Mouse (Mus musculus) C2C12 (cell line): ENCODE results near the gene Smox. TPM values are rescaled to one million over a fixed set of nuclear protein-coding genes. Genes with fewer than 3 reads are reported as not detected.

Experiments
- H3K27me3 ChIP-seq: one replicate; pipeline ENCODE4 v1.6.1; 2011; ENCODE audit not compliant: control insufficient read depth, insufficient read depth, insufficient read length
- H3K36me3 ChIP-seq: one replicate; pipeline ENCODE4 v1.6.1; 2011; ENCODE audit not compliant: control insufficient read depth, insufficient read depth
- H3K4me3 ChIP-seq: one replicate; pipeline ENCODE4 v1.5.1; 2011; ENCODE audit warnings: mild to moderate bottlenecking, control low read depth; ENCODE audit not compliant: poor library complexity, insufficient read depth, severe bottlenecking
- H3K79me2 ChIP-seq: one replicate; pipeline ENCODE4 v1.6.1; 2011; ENCODE audit not compliant: control insufficient read depth, insufficient read depth
- H3K79me3 ChIP-seq: one replicate; pipeline ENCODE4 v1.6.1; 2011; ENCODE audit warnings: low read depth, control low read depth
- H3ac ChIP-seq: one replicate; pipeline ENCODE3; 2011; ENCODE audit warnings: low read depth; ENCODE audit not compliant: control insufficient read depth, insufficient read length
- CEBPB ChIP-seq: IDR thresholded peaks from one replicate; pipeline ENCODE4 v1.6.1; 2011; ENCODE audit warnings: low read depth, mild to moderate bottlenecking, control low read depth, moderate library complexity
- CTCF ChIP-seq: IDR thresholded peaks from one replicate; pipeline ENCODE4 v1.5.1; 2011; ENCODE audit not compliant: control insufficient read depth, insufficient read depth, insufficient read length
- FOSL1 ChIP-seq: IDR thresholded peaks from one replicate; pipeline ENCODE4 v1.8.0; 2011; ENCODE audit warnings: mild to moderate bottlenecking, low read length; ENCODE audit not compliant: poor library complexity, insufficient read depth, severe bottlenecking
- MAX ChIP-seq: IDR thresholded peaks from one replicate; pipeline ENCODE4 v1.6.1; 2011; ENCODE audit warnings: mild to moderate bottlenecking, control low read depth
- MYOD1 ChIP-seq: IDR thresholded peaks from one replicate; pipeline ENCODE4 v1.6.1; 2011; ENCODE audit warnings: low read depth; ENCODE audit not compliant: control insufficient read depth, insufficient read length
- MYOG ChIP-seq: IDR thresholded peaks from one replicate; pipeline ENCODE4 v1.6.1; 2011; ENCODE audit not compliant: control insufficient read depth, insufficient read length; ENCODE audit errors: extremely low read depth
- USF1 ChIP-seq: IDR thresholded peaks from one replicate; pipeline ENCODE4 v1.6.1; 2011; ENCODE audit warnings: low read depth, mild to moderate bottlenecking, control low read depth, moderate library complexity
- polyA plus RNA-seq: library from polyadenylated mRNA; unstranded; fragments of >200 nt; fragmentation: generic; extraction: Trizol; gene quantifications from one replicate; pipeline ENCODE4 v1.2.1, GENCODE M21; 2012; ENCODE audit warnings: missing spikeins

Smox gene
- polyA plus RNA-seq, 1 experiment: 44.7 TPM

DNA sequence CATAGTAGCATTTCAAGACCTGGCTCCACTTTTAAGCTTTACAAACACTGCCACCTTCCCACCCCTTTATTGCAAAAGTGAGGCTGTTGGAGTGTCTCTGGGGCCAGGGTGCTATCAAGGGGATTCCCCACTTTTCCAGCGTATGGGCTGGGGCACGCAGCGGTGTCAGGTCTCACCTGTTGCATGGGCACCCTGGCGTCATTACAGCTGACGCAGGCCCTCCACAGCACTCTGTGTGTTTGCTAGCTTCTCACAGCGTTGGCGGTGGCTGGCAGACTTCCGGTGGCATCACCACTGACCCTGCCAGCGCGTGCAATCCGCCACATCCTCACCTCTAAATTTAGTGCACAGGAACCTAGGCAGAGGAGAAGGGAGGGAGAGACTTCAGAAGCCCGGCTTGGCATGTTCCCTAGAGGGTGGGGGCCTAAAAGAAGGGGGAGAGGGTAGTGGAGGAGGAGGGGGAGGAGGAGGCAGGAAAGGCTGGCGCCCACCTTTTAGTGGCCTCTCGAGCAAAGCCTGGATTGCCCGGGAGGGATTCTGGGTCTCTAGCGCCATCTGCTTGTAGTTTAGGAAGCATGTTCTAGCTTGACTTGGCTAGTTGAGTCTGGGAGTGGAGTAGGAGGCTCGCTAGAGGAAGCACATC is 18.5 kb downstream of the Smox start:
- H3K36me3 ChIP-seq: no peaks in the 10 kb centered on the region
- H3K27me3 ChIP-seq: no peaks in the 10 kb centered on the region
- peaks cover under 1% of the 10 kb centered on the region for H3K79me3 ChIP-seq
- TF ChIP-seq MAX: peak; percentile 30
- TF ChIP-seq CEBPB: no peak
- no peak for TF ChIP-seq USF1
- TF ChIP-seq MYOG: no peak
- TF ChIP-seq CTCF: peak; percentile 9
- TF ChIP-seq FOSL1: no peak
- no peak for TF ChIP-seq MYOD1
- no peak overlapping the region for H3K4me3 ChIP-seq
- H3K79me2 ChIP-seq: peaks cover 22% of the 10 kb centered on the region
- no peak overlapping the region for H3ac ChIP-seq

DNA sequence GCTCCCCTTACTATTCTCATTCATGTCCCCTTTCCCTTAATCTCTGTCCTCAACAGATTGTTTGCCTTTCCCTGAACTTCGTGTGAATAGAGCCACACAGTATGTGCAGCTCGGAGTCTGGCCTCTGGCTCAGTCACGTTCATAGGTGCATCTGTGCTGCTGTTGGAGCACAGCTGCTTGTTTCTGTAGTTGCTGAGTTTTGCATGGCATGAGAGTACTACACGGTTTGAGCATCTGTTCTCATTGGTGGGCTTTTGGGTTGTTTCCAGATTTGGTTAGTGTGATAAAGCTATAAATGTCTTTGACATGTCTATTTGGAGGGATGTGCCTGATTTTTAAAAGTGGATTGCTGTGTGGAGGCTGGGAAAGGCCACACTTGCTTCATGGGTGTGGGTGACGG is 19.2 kb downstream of the Smox start:
- Histone ChIP-seq H3K27me3 (no peaks in the 10 kb centered on the region), H3K79me2 (peaks cover 18% of the 10 kb centered on the region), H3K79me3 (no peaks in the 10 kb centered on the region), H3K4me3 (no peak overlapping the region), H3K36me3 (no peaks in the 10 kb centered on the region), H3ac (no peak overlapping the region)
- TF ChIP-seq CTCF (no peak), MYOD1 (no peak), MYOG (no peak), USF1 (no peak), FOSL1 (no peak), MAX (no peak), CEBPB (no peak)

DNA sequence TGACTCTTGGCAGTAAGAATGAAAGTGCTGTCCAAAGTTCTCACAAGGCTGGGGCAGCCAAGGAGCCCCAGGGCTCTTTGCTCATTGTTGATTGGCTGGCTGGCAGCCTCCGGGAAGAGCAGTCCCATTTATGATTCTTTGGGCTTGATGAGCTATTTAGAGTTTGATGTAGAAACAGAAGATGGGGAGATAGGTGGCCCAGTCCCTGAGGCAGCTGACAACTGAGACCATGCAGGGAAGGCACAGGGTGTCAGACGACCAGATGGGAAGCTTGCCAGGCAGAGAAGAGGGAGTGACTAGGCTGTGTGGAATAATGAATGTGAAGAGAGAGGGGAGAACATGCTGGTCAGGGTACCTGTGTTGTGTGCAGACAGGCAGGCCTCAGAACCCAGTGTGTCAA is 22.2 kb downstream of the Smox start:
- no peaks in the 10 kb centered on the region for H3K79me3 ChIP-seq
- no peaks in the 10 kb centered on the region for H3K27me3 ChIP-seq
- peaks cover 12% of the 10 kb centered on the region for H3K79me2 ChIP-seq
- TF ChIP-seq MAX (no peak), USF1 (no peak), MYOG (no peak), CEBPB (no peak), FOSL1 (no peak), CTCF (no peak), MYOD1 (no peak)
- H3ac ChIP-seq: no peak overlapping the region
- H3K36me3 ChIP-seq: peaks cover 11% of the 10 kb centered on the region
- H3K4me3 ChIP-seq: no peak overlapping the region

DNA sequence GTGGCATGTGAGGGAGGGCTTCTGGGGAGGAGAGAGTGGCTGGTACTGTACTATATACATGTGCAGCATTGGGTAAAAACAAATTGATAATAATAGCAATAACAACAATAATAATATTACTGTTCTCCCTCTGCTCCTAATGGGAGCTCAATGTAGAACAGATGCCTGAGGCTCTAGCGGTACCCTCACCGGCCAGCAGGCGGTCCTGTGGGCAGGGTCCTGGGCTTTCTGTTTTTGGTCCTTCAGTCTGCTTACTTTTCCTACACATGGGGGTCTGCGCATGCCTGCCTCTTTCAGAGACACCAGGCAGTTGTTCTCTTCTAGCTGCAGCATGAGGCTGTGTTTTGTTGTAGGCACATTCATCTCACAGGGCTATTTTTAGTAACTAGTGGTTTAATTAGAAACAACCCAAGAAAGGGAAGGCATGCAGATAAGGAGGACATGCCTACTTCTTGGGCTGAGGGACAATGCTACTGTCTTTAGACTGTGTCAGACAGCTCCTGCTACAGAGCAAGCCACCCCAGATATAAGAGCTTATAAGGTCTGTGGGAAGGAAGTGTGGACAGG is 22.8 kb downstream of the Smox start:
- Histone ChIP-seq H3ac (no peak overlapping the region), H3K79me3 (no peaks in the 10 kb centered on the region), H3K27me3 (no peaks in the 10 kb centered on the region), H3K79me2 (peaks cover 12% of the 10 kb centered on the region), H3K36me3 (peaks cover 11% of the 10 kb centered on the region), H3K4me3 (no peak overlapping the region)
- TF ChIP-seq MAX (no peak), CTCF (no peak), FOSL1 (no peak), MYOG (no peak), USF1 (no peak), MYOD1 (no peak), CEBPB (no peak)

DNA sequence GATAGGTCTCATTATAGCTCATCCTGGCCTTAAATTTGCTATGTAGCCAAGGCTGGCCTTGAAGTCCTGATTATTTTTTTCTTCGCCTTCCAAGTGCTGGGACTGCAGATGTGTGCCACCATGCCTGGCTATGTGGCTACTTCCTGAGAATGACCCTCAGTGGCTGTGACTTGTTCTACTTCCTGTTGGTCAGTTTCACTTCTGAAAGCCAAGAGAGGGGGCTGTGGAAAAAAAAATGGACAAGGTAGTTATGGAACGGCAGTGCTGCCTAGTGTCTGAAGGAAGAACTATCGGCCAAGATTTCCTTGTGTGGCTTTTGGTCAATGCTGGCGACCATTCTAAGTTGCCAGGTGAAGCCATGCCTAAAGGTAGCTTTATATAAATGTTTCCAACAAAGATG is 26.3 kb downstream of the Smox start:
- no peak overlapping the region for H3ac ChIP-seq
- peaks cover 20% of the 10 kb centered on the region for H3K36me3 ChIP-seq

More for the DNA sequence above, 26.3 kb downstream of the Smox start:
- TF ChIP-seq CTCF: no peak
- no peak for TF ChIP-seq MAX
- TF ChIP-seq MYOD1: no peak
- no peak for TF ChIP-seq MYOG
- no peak for TF ChIP-seq CEBPB
- no peak for TF ChIP-seq USF1
- no peak for TF ChIP-seq FOSL1
- no peaks in the 10 kb centered on the region for H3K79me2 ChIP-seq
- no peaks in the 10 kb centered on the region for H3K27me3 ChIP-seq
- no peak overlapping the region for H3K4me3 ChIP-seq
- no peaks in the 10 kb centered on the region for H3K79me3 ChIP-seq
